In genomic region chr2:90894299-90894677, GRCm38 (mm10) we compare ENCODE assay signal across 8 mouse cellular contexts. TPM values are rescaled to one million over a fixed set of nuclear protein-coding genes. Genes with fewer than 3 reads are reported as not detected.
A peak's percentile ranks its signal among the peaks of the same experiment; 100 is the strongest.
DNase-seq lines count a peak whose midpoint lies in the region; ATAC-seq and TF ChIP-seq lines count a peak whose summit lies in the region.
"Not testable (repeated sequence)": the region's sequence is repeated elsewhere in the genome, so short reads cannot be mapped to it uniquely, and the experiment has no call there.

No protein-coding gene starts in this region.

- TF ChIP-seq POLR2A in small intestine, adult 2 months (IDR thresholded peaks at IDR 0.05; ENCODE audit: low read depth, low read length) = not testable (repeated sequence)

- not testable (repeated sequence) for TF ChIP-seq EP300 in liver, embryonic 14.5 days (IDR thresholded peaks at IDR 0.05; ENCODE audit: low read depth)

- peak overlapping the region; percentile 48; the same call in 1 of the 2 replicates for H3K4me3 ChIP-seq in G1E (ENCODE audit: low read depth, low read length)
- peak overlapping the region; percentile 31 for H3K4me3 ChIP-seq in erythroblast, embryonic 14.5 days (replicated peaks)
- not testable (repeated sequence) for H3K4me3 ChIP-seq in heart, embryonic 11.5 days (ENCODE audit: low read depth, low read length); liver, embryonic 14.5 days (ENCODE audit: insufficient read depth in 1 of 2, low read depth in 2 of 2, low read length in 2 of 2); small intestine, adult 2 months (ENCODE audit: low read depth, low read length)
- peak overlapping the region; percentile 25; the same call in 1 of the 2 replicates for H3K4me3 ChIP-seq in liver, embryonic 12.5 days
- H3K4me3 ChIP-seq in liver, embryonic 16.5 days (ENCODE audit: low read depth, low read length) = peak overlapping the region; percentile 23

- H3K4me1 ChIP-seq in G1E (ENCODE audit: insufficient read depth, low read depth, low read length) = peaks cover 49% of the 10 kb centered on the region
- peaks cover 77% of the 10 kb centered on the region for H3K4me1 ChIP-seq in erythroblast, embryonic 14.5 days (ENCODE audit: control insufficient read depth)
- not testable (repeated sequence) for H3K4me1 ChIP-seq in heart, embryonic 11.5 days (ENCODE audit: control insufficient read depth, insufficient read depth, low read length); small intestine, adult 2 months (ENCODE audit: control insufficient read depth, insufficient read depth, insufficient read length, low read length)
- peaks cover 73% of the 10 kb centered on the region for H3K4me1 ChIP-seq in liver, embryonic 12.5 days
- H3K4me1 ChIP-seq in liver, embryonic 14.5 days (replicated peaks; ENCODE audit: control insufficient read depth in 2 of 2, insufficient read depth in 2 of 2, low read length in 1 of 2) = peaks cover 40 to 45% of the 10 kb centered on the region in 2 experiments
- peaks cover 45% of the 10 kb centered on the region for H3K4me1 ChIP-seq in liver, embryonic 16.5 days (ENCODE audit: control insufficient read depth, low read depth, low read length)

- ATAC-seq in G1E (ENCODE audit: extremely low read depth, insufficient number of reproducible peaks, low FRiP score, poor library complexity, severe bottlenecking); heart, embryonic 11.5 days (replicated peaks; ENCODE audit: insufficient number of reproducible peaks, low FRiP score, low TSS enrichment); liver, embryonic 16.5 days (ENCODE audit: low read depth): not testable (repeated sequence)
- peak; percentile 8; the same call in 1 of the 2 replicates for ATAC-seq in liver, embryonic 12.5 days
- ATAC-seq in liver, embryonic 14.5 days (ENCODE audit: insufficient read depth) = peak; percentile 11; the same call in 1 of the 2 replicates

- not testable (repeated sequence) for H3K4me2 ChIP-seq in heart, embryonic 11.5 days
- peak overlapping the region; percentile 63 for H3K4me2 ChIP-seq in liver, embryonic 12.5 days
- peak overlapping the region; percentile 67 for H3K4me2 ChIP-seq in liver, embryonic 14.5 days (ENCODE audit: low read depth)
- peak overlapping the region; percentile 55 for H3K4me2 ChIP-seq in liver, embryonic 16.5 days (ENCODE audit: low read depth, low read length)

- not testable (repeated sequence) for TF ChIP-seq CTCF in G1E (IDR thresholded peaks at IDR 0.05; ENCODE audit: low read depth, low read length); liver, embryonic 14.5 days (IDR thresholded peaks at IDR 0.05; ENCODE audit: low read depth); small intestine, adult 2 months (IDR thresholded peaks at IDR 0.05; ENCODE audit: extremely low read depth, insufficient read length, insufficient replicate concordance, low read depth, low read length)

- peaks cover 71% of the 10 kb centered on the region for H3K36me3 ChIP-seq in G1E (replicated peaks)
- peaks cover 75% of the 10 kb centered on the region for H3K36me3 ChIP-seq in erythroblast, embryonic 14.5 days (ENCODE audit: control insufficient read depth)
- H3K36me3 ChIP-seq in heart, embryonic 11.5 days (ENCODE audit: control insufficient read depth, insufficient read depth, low read length) = peaks cover 30% of the 10 kb centered on the region
- H3K36me3 ChIP-seq in liver, embryonic 12.5 days = peaks cover 63% of the 10 kb centered on the region
- peaks cover 33% of the 10 kb centered on the region for H3K36me3 ChIP-seq in liver, embryonic 14.5 days (replicated peaks; ENCODE audit: control insufficient read depth, insufficient read depth, low read depth)
- peaks cover 19% of the 10 kb centered on the region for H3K36me3 ChIP-seq in liver, embryonic 16.5 days (ENCODE audit: control insufficient read depth, insufficient read depth)
- H3K36me3 ChIP-seq in small intestine, adult 2 months (ENCODE audit: control insufficient read depth, insufficient read depth, low read length) = peaks cover 41% of the 10 kb centered on the region

- H3K27ac ChIP-seq in heart, embryonic 11.5 days (ENCODE audit: low read depth, low read length) = peak overlapping the region; percentile 57; the same call in 1 of the 2 replicates
- peak overlapping the region; percentile 95 for H3K27ac ChIP-seq in liver, embryonic 12.5 days
- peak overlapping the region; percentile 92 for H3K27ac ChIP-seq in liver, embryonic 14.5 days
- peak overlapping the region; percentile 86 for H3K27ac ChIP-seq in liver, embryonic 16.5 days (ENCODE audit: low read length)
- peak overlapping the region; percentile 39; the same call in 1 of the 2 replicates for H3K27ac ChIP-seq in small intestine, adult 2 months (ENCODE audit: insufficient read depth, low read depth, low read length)

- not testable (repeated sequence) for H3K27me3 ChIP-seq in G1E (ENCODE audit: insufficient read depth, low read length); heart, embryonic 11.5 days (ENCODE audit: control insufficient read depth, insufficient read depth, low read length); liver, embryonic 14.5 days (ENCODE audit: control insufficient read depth, insufficient read depth, low read length); small intestine, adult 2 months (ENCODE audit: control insufficient read depth, insufficient read depth, low read length)
- H3K27me3 ChIP-seq in erythroblast, embryonic 14.5 days (ENCODE audit: control insufficient read depth) = peaks cover 15% of the 10 kb centered on the region
- H3K27me3 ChIP-seq in liver, embryonic 12.5 days (replicated peaks) = peaks cover 19% of the 10 kb centered on the region
- H3K27me3 ChIP-seq in liver, embryonic 16.5 days (ENCODE audit: control insufficient read depth, insufficient read depth, low read depth, low read length) = peaks cover 12% of the 10 kb centered on the region

- WGBS in heart, embryonic 11.5 days (ENCODE audit: insufficient replicate concordance) = 73% methylated on average over 3 of the region's 3 CpGs
- 23% methylated on average over 3 of the region's 3 CpGs for WGBS in liver, embryonic 12.5 days (ENCODE audit: insufficient replicate concordance)
- WGBS in liver, embryonic 14.5 days (ENCODE audit: insufficient replicate concordance) = 13% methylated on average over 3 of the region's 3 CpGs
- WGBS in liver, embryonic 16.5 days (ENCODE audit: insufficient replicate concordance) = 24% methylated on average over 3 of the region's 3 CpGs
- WGBS in small intestine, adult 2 months = 51% methylated on average over 3 of the region's 3 CpGs

- H3K9me3 ChIP-seq in G1E (replicated peaks) = peaks cover 11% of the 10 kb centered on the region
- not testable (repeated sequence) for H3K9me3 ChIP-seq in erythroblast, embryonic 14.5 days (ENCODE audit: control insufficient read depth, low read length); heart, embryonic 11.5 days (replicated peaks; ENCODE audit: control insufficient read depth, low read length); liver, embryonic 12.5 days (replicated peaks); liver, embryonic 14.5 days (ENCODE audit: control insufficient read depth, low read length); liver, embryonic 16.5 days (replicated peaks; ENCODE audit: control insufficient read depth, low read length)

- DNase-seq in 416B (ENCODE audit: low read depth) = peak; percentile 41
- DNase-seq in G1E (ENCODE audit: low spot score); liver, embryonic 14.5 days (ENCODE audit: low read depth in 3 of 3, low spot score in 3 of 3): not testable (repeated sequence)

- H3K9ac ChIP-seq in heart, embryonic 11.5 days (ENCODE audit: low read depth, low read length) = not testable (repeated sequence)
- peak overlapping the region; percentile 72 for H3K9ac ChIP-seq in liver, embryonic 12.5 days
- H3K9ac ChIP-seq in liver, embryonic 14.5 days (replicated peaks) = peak overlapping the region; percentile 63
- H3K9ac ChIP-seq in liver, embryonic 16.5 days (ENCODE audit: low read depth, low read length) = 0 out of 2 replicates have a peak overlapping the region, but pooled peaks have one; percentile 20

RNA-seq across cellular contexts. Expression of gene C1qtnf4, which starts 8.6 kb away (rescaled TPM):
- total RNA-seq in G1E (2014; fragmentation: Nextera tagmentation) (not detected in 2 replicates), G1E (2017) (0.16 TPM in 1 of 2 replicates, not detected in the other)
- not detected in 2 replicates for polyA plus RNA-seq in G1E (2012)
- 3.9 and 5.9 TPM in 2 replicates for polyA plus RNA-seq in erythroblast, embryonic 14.5 days (2012)
- polyA plus RNA-seq in heart, embryonic 11.5 days (2014; fragmentation: Nextera tagmentation; extraction: Ambion mirVana) = 15.7 and 16.2 TPM in 2 replicates
- polyA plus RNA-seq in liver, embryonic 12.5 days (2016; fragmentation: Nextera tagmentation; extraction: Ambion mirVana) = 6.6 and 7.3 TPM in 2 replicates
- 1.9 and 2.2 TPM in 2 replicates for polyA plus RNA-seq in liver, embryonic 14.5 days (2012; rRNA removed)
- polyA plus RNA-seq in liver, embryonic 14.5 days (2014; fragmentation: Nextera tagmentation; extraction: Ambion mirVana) = 2.5 and 2.7 TPM in 2 replicates
- 1.5 and 1.6 TPM in 2 replicates for polyA plus RNA-seq in liver, embryonic 16.5 days (2015; fragmentation: Nextera tagmentation; extraction: Ambion mirVana)
- 3.5 and 4.0 TPM in 2 replicates for polyA plus RNA-seq in small intestine, adult 2 months (2012; rRNA removed)

RNA-seq across cellular contexts. Expression of gene Kbtbd4, which starts 10.3 kb away (rescaled TPM):
- total RNA-seq in G1E (2014; fragmentation: Nextera tagmentation) (18.2 and 21.4 TPM in 2 replicates), G1E (2017) (31.8 and 35.5 TPM in 2 replicates)
- 4.0 and 6.6 TPM in 2 replicates for polyA plus RNA-seq in G1E (2012)
- polyA plus RNA-seq in erythroblast, embryonic 14.5 days (2012) = 0.30 and 0.53 TPM in 2 replicates
- polyA plus RNA-seq in heart, embryonic 11.5 days (2014; fragmentation: Nextera tagmentation; extraction: Ambion mirVana) = 26.2 and 31.5 TPM in 2 replicates
- 22.6 and 26.0 TPM in 2 replicates for polyA plus RNA-seq in liver, embryonic 12.5 days (2016; fragmentation: Nextera tagmentation; extraction: Ambion mirVana)
- polyA plus RNA-seq in liver, embryonic 14.5 days (2012; rRNA removed) = 7.9 and 8.8 TPM in 2 replicates
- 13.4 and 14.6 TPM in 2 replicates for polyA plus RNA-seq in liver, embryonic 14.5 days (2014; fragmentation: Nextera tagmentation; extraction: Ambion mirVana)
- 15.7 TPM in 2 replicates for polyA plus RNA-seq in liver, embryonic 16.5 days (2015; fragmentation: Nextera tagmentation; extraction: Ambion mirVana)
- polyA plus RNA-seq in small intestine, adult 2 months (2012; rRNA removed) = 5.9 and 9.6 TPM in 2 replicates

RNA-seq across cellular contexts. Expression of gene Ndufs3, which starts 10.3 kb away (rescaled TPM):
- 106 and 132 TPM in 2 replicates for total RNA-seq in G1E (2014; fragmentation: Nextera tagmentation)
- 131 and 165 TPM in 2 replicates for total RNA-seq in G1E (2017)
- 86.8 and 94.6 TPM in 2 replicates for polyA plus RNA-seq in G1E (2012)
- 9.7 and 11.4 TPM in 2 replicates for polyA plus RNA-seq in erythroblast, embryonic 14.5 days (2012)
- 331 and 358 TPM in 2 replicates for polyA plus RNA-seq in heart, embryonic 11.5 days (2014; fragmentation: Nextera tagmentation; extraction: Ambion mirVana)
- 171 and 177 TPM in 2 replicates for polyA plus RNA-seq in liver, embryonic 12.5 days (2016; fragmentation: Nextera tagmentation; extraction: Ambion mirVana)
- polyA plus RNA-seq in liver, embryonic 14.5 days (2012; rRNA removed) = 73.4 and 79.0 TPM in 2 replicates
- 138 and 144 TPM in 2 replicates for polyA plus RNA-seq in liver, embryonic 14.5 days (2014; fragmentation: Nextera tagmentation; extraction: Ambion mirVana)
- polyA plus RNA-seq in liver, embryonic 16.5 days (2015; fragmentation: Nextera tagmentation; extraction: Ambion mirVana) = 143 and 146 TPM in 2 replicates
- polyA plus RNA-seq in small intestine, adult 2 months (2012; rRNA removed) = 65.7 and 119 TPM in 2 replicates

RNA-seq across cellular contexts. Expression of gene Celf1, which starts 45.9 kb away (rescaled TPM):
- total RNA-seq in G1E (2014; fragmentation: Nextera tagmentation) (67.0 and 73.9 TPM in 2 replicates), G1E (2017) (59.1 and 66.2 TPM in 2 replicates)
- 93.8 and 97.1 TPM in 2 replicates for polyA plus RNA-seq in G1E (2012)
- 5.1 and 6.5 TPM in 2 replicates for polyA plus RNA-seq in erythroblast, embryonic 14.5 days (2012)
- 78.7 and 95.7 TPM in 2 replicates for polyA plus RNA-seq in heart, embryonic 11.5 days (2014; fragmentation: Nextera tagmentation; extraction: Ambion mirVana)
- polyA plus RNA-seq in liver, embryonic 12.5 days (2016; fragmentation: Nextera tagmentation; extraction: Ambion mirVana) = 79.4 and 81.3 TPM in 2 replicates
- polyA plus RNA-seq in liver, embryonic 14.5 days (2012; rRNA removed) = 35.6 and 37.9 TPM in 2 replicates
- 33.5 and 38.4 TPM in 2 replicates for polyA plus RNA-seq in liver, embryonic 14.5 days (2014; fragmentation: Nextera tagmentation; extraction: Ambion mirVana)
- polyA plus RNA-seq in liver, embryonic 16.5 days (2015; fragmentation: Nextera tagmentation; extraction: Ambion mirVana) = 46.8 and 47.9 TPM in 2 replicates
- polyA plus RNA-seq in small intestine, adult 2 months (2012; rRNA removed) = 16.8 and 25.0 TPM in 2 replicates

RNA-seq across cellular contexts. Expression of gene Mtch2, which starts 47.3 kb away (rescaled TPM):
- total RNA-seq in G1E (2014; fragmentation: Nextera tagmentation) = 142 and 174 TPM in 2 replicates
- total RNA-seq in G1E (2017) = 226 and 233 TPM in 2 replicates
- 11.3 and 11.8 TPM in 2 replicates for polyA plus RNA-seq in G1E (2012)
- polyA plus RNA-seq in erythroblast, embryonic 14.5 days (2012) = 1.8 and 1.9 TPM in 2 replicates
- 262 and 263 TPM in 2 replicates for polyA plus RNA-seq in heart, embryonic 11.5 days (2014; fragmentation: Nextera tagmentation; extraction: Ambion mirVana)
- 142 and 146 TPM in 2 replicates for polyA plus RNA-seq in liver, embryonic 12.5 days (2016; fragmentation: Nextera tagmentation; extraction: Ambion mirVana)
- polyA plus RNA-seq in liver, embryonic 14.5 days (2012; rRNA removed) = 43.9 and 52.2 TPM in 2 replicates
- 128 and 135 TPM in 2 replicates for polyA plus RNA-seq in liver, embryonic 14.5 days (2014; fragmentation: Nextera tagmentation; extraction: Ambion mirVana)
- polyA plus RNA-seq in liver, embryonic 16.5 days (2015; fragmentation: Nextera tagmentation; extraction: Ambion mirVana) = 109 and 117 TPM in 2 replicates
- 45.2 and 85.5 TPM in 2 replicates for polyA plus RNA-seq in small intestine, adult 2 months (2012; rRNA removed)

Comparison
In these comparisons a context has a peak if more than half of its experiments do, and no peak if none do; other contexts are left out.
1. H3K27ac ChIP-seq: peak in every context shown above with its lines; median percentile 95 in liver, embryonic 12.5 days; 92 in liver, embryonic 14.5 days; 86 in liver, embryonic 16.5 days; 57 in heart, embryonic 11.5 days; 39 in small intestine, adult 2 months.